Mouse (Mus musculus) mammary gland, adult 2 months (tissue): ENCODE data around the gene Zfp764. TPM values are rescaled to one million over a fixed set of nuclear protein-coding genes. Genes with fewer than 3 reads are reported as not detected.

Experiments used
- polyA plus RNA-seq: library from polyadenylated mRNA; depleted of rRNA; stranded (reverse); fragments of >200 nt; gene quantifications from 2 replicates; pipeline ENCODE4 v1.2.3, GENCODE M21; 2012; ENCODE audit warnings: low replicate concordance; rRNA removed

Zfp764 gene
- 6.5 and 8.7 TPM in 2 replicates for polyA plus RNA-seq

DNA sequence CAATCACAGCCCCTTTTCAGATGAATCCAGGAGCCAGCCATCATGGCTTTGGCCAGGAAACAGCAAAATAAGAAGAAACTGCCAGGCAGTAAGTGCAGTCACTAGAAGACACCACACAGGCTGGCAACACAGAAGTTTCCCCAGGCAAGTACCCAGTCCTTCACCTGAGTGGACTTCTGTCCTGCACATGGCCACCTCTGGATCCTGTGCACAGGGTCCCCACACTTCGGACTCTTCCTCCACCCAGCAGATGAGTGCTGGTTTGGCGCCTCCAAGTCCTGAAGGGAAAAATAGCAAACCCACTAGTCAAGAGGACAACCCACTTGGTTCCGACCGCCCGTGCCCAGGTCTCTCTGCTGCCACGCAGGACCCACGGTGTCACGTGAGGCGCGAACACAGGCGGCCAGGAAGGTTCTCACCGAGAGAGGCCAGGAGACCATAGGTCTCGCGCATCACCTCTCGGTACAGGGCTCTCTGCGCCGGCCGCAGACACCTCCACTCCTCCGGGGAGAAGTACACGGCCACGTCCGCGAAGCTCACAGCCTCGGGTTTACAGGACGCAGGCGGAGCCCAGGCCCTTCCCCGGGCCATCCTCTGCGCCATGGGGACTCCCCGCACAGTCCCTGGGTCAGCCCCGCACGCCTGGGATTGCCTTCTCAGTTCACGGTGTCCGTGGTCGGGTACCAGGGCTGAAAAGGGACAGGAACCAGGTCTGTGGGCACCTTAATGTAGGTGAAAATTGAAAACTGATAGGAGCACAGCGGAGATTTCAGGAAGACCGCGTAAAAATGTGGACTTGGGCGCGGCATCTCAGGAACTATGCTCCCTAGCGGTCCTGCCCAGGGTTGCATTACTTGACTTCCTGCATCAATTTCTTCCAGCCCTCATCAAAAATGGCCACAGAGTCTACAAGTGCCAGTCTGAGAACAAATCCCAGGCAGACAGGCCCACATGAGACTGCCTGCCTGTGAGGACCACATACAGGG is at the start of gene Zfp764:
TSS of gene Zfp764 (minus strand) at position 821 of the 986 bp plus-strand sequence.

DNA sequence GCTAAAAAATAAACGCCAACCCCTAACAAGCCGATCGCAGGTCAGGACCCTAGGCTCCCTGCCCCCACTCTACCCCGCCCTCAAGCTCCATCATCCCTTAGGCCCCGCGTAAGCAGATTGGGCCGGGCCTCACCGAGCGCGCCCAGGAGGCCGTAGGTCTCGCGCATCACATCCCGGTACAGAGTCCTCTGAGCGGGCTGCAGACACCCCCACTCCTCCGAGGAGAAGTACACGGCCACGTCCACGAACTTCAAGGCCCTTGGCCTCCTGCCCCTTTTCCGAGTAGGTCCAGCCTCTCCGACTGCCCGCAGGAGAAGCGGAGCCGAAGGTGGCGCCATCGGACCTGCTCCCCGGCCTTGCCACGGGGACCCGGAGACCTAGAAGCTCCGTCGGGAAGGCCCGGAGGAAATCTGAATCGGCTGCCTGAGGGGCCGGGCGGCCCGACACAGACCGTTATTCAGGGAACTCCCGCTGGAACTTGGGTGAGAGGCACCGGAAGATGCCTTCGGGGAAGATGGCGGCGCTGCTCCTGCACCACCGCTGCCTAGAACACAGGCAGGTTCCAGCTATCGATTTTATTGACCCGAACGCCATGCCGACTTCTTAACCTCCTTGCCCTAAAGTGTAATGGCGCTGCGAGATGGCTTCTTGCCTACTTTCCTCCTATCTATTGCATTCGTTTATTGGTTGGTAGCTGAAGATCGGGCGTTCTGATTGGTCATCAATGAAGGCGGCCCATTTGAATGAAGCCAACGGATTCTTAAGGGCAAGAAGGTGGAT is 42.1 kb upstream of the Zfp764 start, which contains the start of gene Zfp689:
TSS of gene Zfp689 (minus strand) at position 638 of the 780 bp plus-strand sequence.

DNA sequence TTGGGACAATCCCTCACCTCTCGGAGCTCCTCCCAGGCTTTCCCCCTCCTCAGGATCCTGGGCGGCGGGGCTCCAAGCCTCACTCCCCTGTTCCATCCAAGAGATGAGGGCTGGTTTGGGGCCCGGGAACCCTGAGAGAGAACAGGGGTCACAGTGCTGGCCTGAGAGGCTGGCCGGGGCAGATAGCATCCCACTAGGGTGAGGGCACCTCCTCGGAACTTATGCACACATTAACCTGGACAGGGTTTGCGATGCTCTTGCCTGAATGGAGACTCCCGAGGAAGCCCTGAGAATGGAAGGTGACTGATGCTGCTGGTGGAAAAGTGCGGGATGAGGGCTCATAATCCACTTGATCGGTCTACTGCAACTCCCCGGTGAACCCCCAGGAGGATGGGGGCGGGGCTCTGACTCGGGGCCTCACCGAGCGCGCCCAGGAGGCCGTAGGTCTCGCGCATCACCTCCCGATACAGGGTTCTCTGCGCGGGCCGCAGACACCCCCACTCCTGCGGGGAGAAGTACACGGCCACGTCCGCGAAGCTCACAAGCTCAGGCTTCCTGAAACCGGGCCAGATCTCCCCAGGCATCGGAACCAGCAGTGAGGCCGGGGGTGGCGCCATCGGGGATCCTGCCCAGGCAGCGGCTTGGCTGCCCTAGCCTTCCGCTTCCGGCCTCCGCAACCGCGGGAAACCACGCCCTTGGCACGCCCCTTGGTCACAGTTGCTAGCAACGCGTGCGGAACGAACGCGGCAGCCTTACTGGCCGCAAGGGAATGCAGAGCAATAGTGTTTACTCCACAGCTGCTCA is 15.0 kb upstream of the Zfp764 start, which contains the start of gene Zfp688:
TSS of gene Zfp688 (minus strand) at position 681 of the 804 bp plus-strand sequence.

DNA sequence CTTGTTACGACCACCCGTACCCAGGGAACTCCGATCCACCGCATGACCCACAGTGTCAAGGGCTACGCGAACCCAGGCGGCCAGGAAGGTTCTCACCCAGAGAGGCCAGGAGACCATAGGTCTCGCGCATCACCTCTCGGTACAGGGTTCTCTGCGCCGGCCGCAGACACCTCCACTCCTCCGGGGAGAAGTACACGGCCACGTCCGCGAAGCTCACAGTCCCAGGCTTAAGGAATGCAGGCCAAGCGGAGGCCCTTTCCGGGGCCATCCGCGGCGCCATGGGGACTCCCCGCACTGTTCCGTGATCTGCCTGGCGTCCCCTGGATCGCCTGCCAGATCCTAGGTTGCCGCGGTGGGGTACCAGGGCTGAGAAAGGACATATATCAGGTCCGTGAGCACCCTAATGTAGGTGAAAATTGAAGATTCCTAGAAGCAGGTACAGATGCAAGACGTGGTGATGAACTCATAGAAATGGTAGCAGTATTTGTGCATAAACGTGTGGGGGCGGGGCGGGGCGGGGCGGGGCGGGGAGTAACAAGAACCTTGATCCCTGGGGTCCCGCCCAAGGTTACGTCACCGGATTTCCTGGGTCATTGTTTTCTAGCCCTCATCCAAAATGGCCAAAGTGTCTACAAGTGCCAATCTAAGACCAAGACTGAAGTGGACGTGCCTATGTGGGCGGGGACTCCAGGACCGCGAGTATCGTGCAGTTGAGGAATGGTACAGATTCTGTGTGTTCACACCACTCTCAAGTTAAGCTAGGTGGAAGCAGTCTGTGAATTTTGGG is 13.3 kb downstream of the Zfp764 start, which contains the start of gene E430018J23Rik:
TSS of gene E430018J23Rik (minus strand) at position 473 of the 787 bp plus-strand sequence.

DNA sequence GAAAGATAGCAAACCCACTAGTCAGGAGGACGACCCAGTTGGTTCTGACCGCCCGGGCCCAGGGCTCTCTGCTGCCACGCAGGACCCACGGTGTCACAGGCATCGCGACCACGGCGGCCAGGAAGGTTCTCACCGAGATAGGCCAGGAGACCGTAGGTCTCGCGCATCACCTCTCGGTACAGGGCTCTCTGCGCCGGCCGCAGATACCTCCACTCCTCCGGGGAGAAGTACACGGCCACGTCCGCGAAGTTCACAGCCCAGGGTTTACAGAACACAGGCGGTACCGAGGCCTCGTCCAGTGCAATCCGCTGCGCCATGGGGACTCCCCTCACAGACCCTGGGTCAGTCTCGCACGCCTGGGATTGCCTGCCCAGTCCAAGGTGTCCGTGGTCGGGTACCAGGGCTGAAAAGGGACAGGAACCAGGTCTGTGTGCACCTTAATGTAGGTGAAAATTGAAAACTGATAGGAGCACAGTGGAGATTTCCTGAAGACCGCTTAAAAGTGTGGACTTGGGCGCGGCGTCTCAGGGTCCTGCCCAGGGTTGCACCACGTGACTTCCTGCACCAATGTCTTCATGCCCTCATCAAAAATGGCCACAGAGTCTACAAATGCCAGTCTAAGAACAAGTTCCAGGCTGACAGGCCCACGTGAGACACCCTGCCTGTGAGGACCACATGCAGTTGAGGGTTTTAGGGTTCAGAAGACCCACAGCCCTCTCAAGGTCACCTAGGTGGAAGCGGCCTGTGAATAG is 19.8 kb downstream of the Zfp764 start, which contains the start of gene 9130019O22Rik:
TSS of gene 9130019O22Rik (minus strand) at position 526 of the 752 bp plus-strand sequence.

DNA sequence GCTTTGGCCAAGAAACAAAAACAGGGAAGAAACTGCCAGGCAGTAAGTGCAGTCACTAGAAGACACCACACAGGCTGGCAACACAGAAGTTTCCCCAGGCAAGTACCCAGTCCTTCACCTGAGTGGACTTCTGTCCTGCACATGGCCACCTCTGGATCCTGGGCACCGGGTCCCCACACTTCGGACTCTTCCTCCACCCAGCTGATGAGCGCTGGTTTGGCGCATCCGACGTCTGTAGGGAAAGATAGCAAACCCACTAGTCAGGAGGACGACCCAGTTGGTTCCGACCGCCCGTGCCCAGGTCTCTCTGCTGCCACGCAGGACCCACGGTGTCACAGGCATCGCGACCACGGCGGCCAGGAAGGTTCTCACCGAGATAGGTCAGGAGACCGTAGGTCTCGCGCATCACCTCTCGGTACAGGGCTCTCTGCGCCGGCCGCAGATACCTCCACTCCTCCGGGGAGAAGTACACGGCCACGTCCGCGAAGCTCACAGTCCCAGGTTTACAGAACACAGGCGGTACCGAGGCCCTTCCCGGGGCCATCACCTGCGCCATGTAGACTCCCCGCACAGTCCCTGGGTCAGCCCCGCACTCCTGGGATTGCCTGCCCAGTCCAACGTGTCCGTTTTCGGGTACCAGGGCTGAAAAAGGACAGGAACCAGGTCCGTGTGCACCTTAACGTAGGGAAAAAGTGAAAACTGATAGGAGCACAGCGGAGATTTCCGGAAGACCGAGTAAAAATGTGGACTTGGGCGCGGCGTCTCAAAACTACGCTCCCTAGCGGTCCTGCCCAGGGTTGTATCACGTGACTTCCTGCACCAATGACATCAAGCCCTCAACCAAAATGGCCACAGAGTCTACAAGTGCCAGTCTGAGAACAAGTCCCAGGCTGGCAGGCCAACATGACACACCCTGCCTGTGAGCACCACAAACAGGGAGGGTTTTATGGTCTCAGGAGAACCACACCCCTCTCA is 31.1 kb downstream of the Zfp764 start, which contains the start of gene Zfp747:
TSS of gene Zfp747 (minus strand) at position 780 of the 975 bp plus-strand sequence.

Other genes starting within 250 kb of the Zfp764 start
- 20.9 and 26.3 TPM in 2 replicates for gene Cd2bp2, start 210.8 kb downstream of the Zfp764 start, polyA plus RNA-seq
- 33.9 and 43.0 TPM in 2 replicates for gene Tbc1d10b, start 198.4 kb downstream of the Zfp764 start, polyA plus RNA-seq
- gene Mylpf, start 197.9 kb downstream of the Zfp764 start, polyA plus RNA-seq = 1.2 and 1,692 TPM in 2 replicates
- 9.6 and 16.8 TPM in 2 replicates for gene Zfp553, start 173.8 kb downstream of the Zfp764 start, polyA plus RNA-seq
- 75.4 and 186 TPM in 2 replicates for gene Sept1, start 173.7 kb downstream of the Zfp764 start, polyA plus RNA-seq
- gene Zfp771, start 162.5 kb downstream of the Zfp764 start, polyA plus RNA-seq = 47.0 and 163 TPM in 2 replicates
- gene Dctpp1, start 146.1 kb downstream of the Zfp764 start, polyA plus RNA-seq = 48.0 and 48.7 TPM in 2 replicates
- gene Sephs2, start 132.8 kb downstream of the Zfp764 start, polyA plus RNA-seq = 26.2 and 37.4 TPM in 2 replicates
- gene Itgal, start 110.6 kb downstream of the Zfp764 start, polyA plus RNA-seq = 50.2 and 53.8 TPM in 2 replicates
- 28.7 and 45.9 TPM in 2 replicates for gene Zfp768, start 61.2 kb downstream of the Zfp764 start, polyA plus RNA-seq
- 7.4 and 8.2 TPM in 2 replicates for gene Zfp747, start 30.8 kb downstream of the Zfp764 start, polyA plus RNA-seq
- gene 9130019O22Rik, start 19.7 kb downstream of the Zfp764 start, polyA plus RNA-seq = 4.1 TPM in 2 replicates
- gene E430018J23Rik, start 13.2 kb downstream of the Zfp764 start, polyA plus RNA-seq = 5.7 and 7.7 TPM in 2 replicates
- gene Zfp688, start 15.2 kb upstream of the Zfp764 start, polyA plus RNA-seq = 16.2 and 30.6 TPM in 2 replicates
- 4.8 and 7.4 TPM in 2 replicates for gene Zfp689, start 42.3 kb upstream of the Zfp764 start, polyA plus RNA-seq
- gene Prr14, start 52.8 kb upstream of the Zfp764 start, polyA plus RNA-seq = 89.9 and 116 TPM in 2 replicates
- gene Fbrs, start 72.4 kb upstream of the Zfp764 start, polyA plus RNA-seq = 23.0 and 53.9 TPM in 2 replicates
- gene Srcap, start 105.2 kb upstream of the Zfp764 start, polyA plus RNA-seq = 25.8 and 41.8 TPM in 2 replicates
- 7.2 and 11.5 TPM in 2 replicates for gene Gm42715, start 112.8 kb upstream of the Zfp764 start, polyA plus RNA-seq
- 3.3 TPM in 1 of 2 replicates, not detected in the other for gene Tmem265, start 154.6 kb upstream of the Zfp764 start, polyA plus RNA-seq
- gene Phkg2, start 166.5 kb upstream of the Zfp764 start, polyA plus RNA-seq = 72.6 and 74.4 TPM in 2 replicates
- gene Ccdc189, start 181.8 kb upstream of the Zfp764 start, polyA plus RNA-seq = 4.0 and 5.5 TPM in 2 replicates
- 26.2 and 26.4 TPM in 2 replicates for gene Rnf40, start 181.9 kb upstream of the Zfp764 start, polyA plus RNA-seq
- 11.0 and 12.2 TPM in 2 replicates for gene Zfp629, start 209.0 kb upstream of the Zfp764 start, polyA plus RNA-seq